Mouse (Mus musculus): ENCODE measurements around the gene Wipf3. TPM values are rescaled to one million over a fixed set of nuclear protein-coding genes. Genes with fewer than 3 reads are reported as not detected.

The Wipf3 gene
- polyA plus RNA-seq, 1 experiment from 2014 or later: 2.5 TPM

DNA sequence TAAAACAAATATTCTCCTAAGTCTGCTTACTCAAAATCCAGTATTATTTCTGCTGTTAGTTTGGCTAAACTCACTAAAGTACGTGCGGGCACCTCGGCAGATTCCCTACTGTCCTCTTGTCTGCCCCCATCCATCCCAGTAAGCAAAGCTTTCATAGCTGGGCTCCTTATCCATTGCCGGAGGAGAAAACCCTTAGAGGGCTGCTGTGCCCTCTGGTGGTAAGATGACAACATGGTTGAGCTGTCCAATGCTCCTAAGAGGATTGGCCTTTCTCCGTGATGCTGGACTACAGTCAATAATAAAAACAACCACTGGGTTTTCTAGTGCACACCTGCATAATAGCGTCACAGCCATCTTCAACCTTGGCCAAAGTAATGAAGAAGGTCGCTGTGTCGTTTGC is 77.6 kb downstream of the Wipf3 start:
- Histone ChIP-seq H3K36me3 (ENCODE audit: control insufficient read depth, insufficient read depth, low read length) (0 out of 2 replicates have a peak, but pooled peaks cover 4% of the 10 kb centered on the region), H3K4me3 (ENCODE audit: low read length) (no peak overlapping the region), H3K27me3 (replicated peaks; ENCODE audit: control insufficient read depth, insufficient read depth, low read length) (no peaks in the 10 kb centered on the region), H3K9ac (ENCODE audit: low read depth, low read length) (no peak overlapping the region), H3K4me1 (ENCODE audit: control insufficient read depth, insufficient read depth, low read depth, low read length) (peaks cover 13% of the 10 kb centered on the region), H3K27ac (ENCODE audit: low read depth, low read length) (no peak overlapping the region), H3K9me3 (ENCODE audit: control insufficient read depth, low read length) (no peaks in the 10 kb centered on the region), H3K4me2 (ENCODE audit: low read length) (no peak overlapping the region)
- whole genome bisulfite sequencing: 37% methylated on average over 8 of the region's 8 CpGs
- no peak for ATAC-seq

DNA sequence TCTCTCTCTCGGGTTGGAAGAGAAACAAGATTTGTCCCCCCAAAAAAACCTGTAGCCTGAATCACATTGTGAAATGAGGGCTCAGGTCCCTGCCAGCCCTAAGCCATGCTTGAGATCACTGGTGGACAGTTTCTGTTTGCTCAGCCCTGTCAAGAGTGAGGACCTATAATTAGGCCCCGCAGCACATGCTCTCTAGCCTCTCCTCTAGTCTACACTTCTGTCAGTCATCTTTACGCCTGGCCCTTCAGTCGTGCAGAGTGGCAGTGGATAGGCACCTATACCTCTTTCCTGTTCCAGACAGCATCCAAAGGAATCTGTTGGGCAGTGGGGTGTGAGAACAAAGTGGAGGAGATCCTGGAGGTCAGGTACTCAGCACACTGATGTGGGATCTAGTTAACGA is 78.4 kb downstream of the Wipf3 start:
- ATAC-seq: peak; percentile 12
- Histone ChIP-seq H3K4me3 (ENCODE audit: low read length) (no peak overlapping the region), H3K4me1 (ENCODE audit: control insufficient read depth, insufficient read depth, low read depth, low read length) (peaks cover 13% of the 10 kb centered on the region), H3K4me2 (ENCODE audit: low read length) (no peak overlapping the region), H3K9ac (ENCODE audit: low read depth, low read length) (0 out of 2 replicates have a peak overlapping the region, but pooled peaks have one; percentile 15), H3K9me3 (ENCODE audit: control insufficient read depth, low read length) (no peaks in the 10 kb centered on the region), H3K36me3 (ENCODE audit: control insufficient read depth, insufficient read depth, low read length) (0 out of 2 replicates have a peak, but pooled peaks cover 4% of the 10 kb centered on the region), H3K27me3 (replicated peaks; ENCODE audit: control insufficient read depth, insufficient read depth, low read length) (no peaks in the 10 kb centered on the region), H3K27ac (ENCODE audit: low read depth, low read length) (peak overlapping the region; percentile 66)
- 58% methylated on average over 5 of the region's 5 CpGs for WGBS

DNA sequence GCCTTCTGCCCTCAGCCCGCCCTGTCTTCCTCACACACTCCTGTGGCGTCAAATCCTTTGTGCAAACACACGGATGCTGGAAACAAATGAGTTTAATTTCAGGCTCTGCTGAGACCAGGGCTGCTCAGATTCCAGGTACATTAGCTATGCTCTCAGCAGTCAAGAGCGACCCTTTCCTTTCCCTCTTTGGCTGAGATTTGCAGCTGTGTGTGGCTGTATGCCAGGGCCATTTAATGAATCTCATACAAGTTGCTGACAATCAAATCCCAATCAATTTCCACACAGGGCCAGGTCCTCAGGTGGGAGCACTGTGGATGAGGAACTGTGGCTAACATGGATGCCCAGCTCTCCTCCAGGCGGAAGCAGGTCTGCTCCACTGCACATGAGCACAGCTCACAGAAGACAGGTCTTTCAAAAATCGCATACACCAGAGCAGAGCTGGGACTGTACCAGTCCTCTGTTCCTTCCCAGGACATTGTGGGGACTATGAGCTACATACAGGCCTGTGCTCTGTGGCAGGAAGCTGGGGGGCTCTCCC is 78.9 kb downstream of the Wipf3 start:
- whole genome bisulfite sequencing: 20% methylated on average over 6 of the region's 6 CpGs
- peaks cover 13% of the 10 kb centered on the region for H3K4me1 ChIP-seq (ENCODE audit: control insufficient read depth, insufficient read depth, low read depth, low read length)

DNA sequence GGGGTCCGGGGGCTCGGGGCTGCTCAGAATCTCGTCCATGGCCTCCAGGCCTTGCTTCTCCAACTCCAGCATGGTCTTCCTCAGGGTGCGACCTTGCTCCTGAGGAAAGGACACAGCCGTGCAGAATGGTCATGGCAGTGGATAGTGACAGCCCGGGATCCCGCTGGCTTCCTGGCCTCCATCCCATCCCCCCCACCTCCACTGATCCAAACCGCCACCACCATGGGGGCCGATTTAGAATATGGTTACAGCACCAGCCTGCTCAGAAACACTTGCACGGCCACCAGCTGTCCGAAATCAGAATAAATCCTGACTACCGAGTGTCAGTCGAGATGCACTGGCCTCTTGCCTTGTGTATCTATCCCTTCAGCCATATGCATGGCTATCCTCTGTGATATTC is 79.9 kb downstream of the Wipf3 start:
- no peak overlapping the region for H3K4me2 ChIP-seq (ENCODE audit: low read length)
- WGBS: 83% methylated on average over 13 of the region's 13 CpGs
- H3K27me3 ChIP-seq (replicated peaks; ENCODE audit: control insufficient read depth, insufficient read depth, low read length): no peaks in the 10 kb centered on the region
- H3K9ac ChIP-seq (ENCODE audit: low read depth, low read length): no peak overlapping the region
- H3K4me1 ChIP-seq (ENCODE audit: control insufficient read depth, insufficient read depth, low read depth, low read length): peaks cover 13% of the 10 kb centered on the region
- no peak overlapping the region for H3K4me3 ChIP-seq (ENCODE audit: low read length)
- no peak overlapping the region for H3K27ac ChIP-seq (ENCODE audit: low read depth, low read length)
- peak; percentile 5; the same call in 1 of the 2 replicates for ATAC-seq
- H3K36me3 ChIP-seq (ENCODE audit: control insufficient read depth, insufficient read depth, low read length): peaks cover 4% of the 10 kb centered on the region; the same call in 1 of the 2 replicates
- H3K9me3 ChIP-seq (ENCODE audit: control insufficient read depth, low read length): no peaks in the 10 kb centered on the region

More for the DNA sequence above, 78.9 kb downstream of the Wipf3 start:
- peak; percentile 72 for ATAC-seq
- 0 out of 2 replicates have a peak, but pooled peaks cover 4% of the 10 kb centered on the region for H3K36me3 ChIP-seq (ENCODE audit: control insufficient read depth, insufficient read depth, low read length)
- H3K27me3 ChIP-seq (replicated peaks; ENCODE audit: control insufficient read depth, insufficient read depth, low read length): no peaks in the 10 kb centered on the region
- no peaks in the 10 kb centered on the region for H3K9me3 ChIP-seq (ENCODE audit: control insufficient read depth, low read length)
- H3K4me2 ChIP-seq (ENCODE audit: low read length): no peak overlapping the region
- H3K9ac ChIP-seq (ENCODE audit: low read depth, low read length): peak overlapping the region; percentile 15; the same call in 1 of the 2 replicates
- no peak overlapping the region for H3K4me3 ChIP-seq (ENCODE audit: low read length)
- H3K27ac ChIP-seq (ENCODE audit: low read depth, low read length): peak overlapping the region; percentile 66

DNA sequence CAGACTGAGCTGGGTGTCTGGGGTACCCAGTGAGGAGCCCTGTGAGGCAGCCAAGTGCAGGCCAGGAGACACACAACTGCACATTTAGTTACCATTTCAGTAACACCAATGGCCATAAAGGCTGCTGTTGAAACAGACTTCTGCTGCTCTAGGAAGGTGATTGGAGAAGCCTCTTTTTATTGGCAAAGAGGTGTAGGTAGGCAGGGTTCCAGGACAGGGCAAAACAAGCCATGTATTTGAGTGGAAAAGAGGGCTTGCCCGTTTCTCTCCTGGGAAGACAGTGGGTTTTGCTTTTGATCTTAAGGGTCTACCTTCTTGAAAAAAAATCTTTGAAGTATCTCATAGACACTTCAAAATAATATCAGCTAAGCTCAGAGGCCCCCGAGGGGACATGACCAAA is 82.9 kb downstream of the Wipf3 start:
- Histone ChIP-seq H3K27me3 (replicated peaks; ENCODE audit: control insufficient read depth, insufficient read depth, low read length) (no peaks in the 10 kb centered on the region), H3K4me1 (ENCODE audit: control insufficient read depth, insufficient read depth, low read depth, low read length) (peaks cover 12% of the 10 kb centered on the region), H3K9me3 (ENCODE audit: control insufficient read depth, low read length) (no peaks in the 10 kb centered on the region), H3K4me2 (ENCODE audit: low read length) (no peak overlapping the region), H3K4me3 (ENCODE audit: low read length) (no peak overlapping the region), H3K36me3 (ENCODE audit: control insufficient read depth, insufficient read depth, low read length) (peaks cover 7% of the 10 kb centered on the region; the same call in 1 of the 2 replicates), H3K9ac (ENCODE audit: low read depth, low read length) (no peak overlapping the region), H3K27ac (ENCODE audit: low read depth, low read length) (no peak overlapping the region)
- no peak for ATAC-seq
- 87% methylated on average over 2 of the region's 2 CpGs for WGBS

DNA sequence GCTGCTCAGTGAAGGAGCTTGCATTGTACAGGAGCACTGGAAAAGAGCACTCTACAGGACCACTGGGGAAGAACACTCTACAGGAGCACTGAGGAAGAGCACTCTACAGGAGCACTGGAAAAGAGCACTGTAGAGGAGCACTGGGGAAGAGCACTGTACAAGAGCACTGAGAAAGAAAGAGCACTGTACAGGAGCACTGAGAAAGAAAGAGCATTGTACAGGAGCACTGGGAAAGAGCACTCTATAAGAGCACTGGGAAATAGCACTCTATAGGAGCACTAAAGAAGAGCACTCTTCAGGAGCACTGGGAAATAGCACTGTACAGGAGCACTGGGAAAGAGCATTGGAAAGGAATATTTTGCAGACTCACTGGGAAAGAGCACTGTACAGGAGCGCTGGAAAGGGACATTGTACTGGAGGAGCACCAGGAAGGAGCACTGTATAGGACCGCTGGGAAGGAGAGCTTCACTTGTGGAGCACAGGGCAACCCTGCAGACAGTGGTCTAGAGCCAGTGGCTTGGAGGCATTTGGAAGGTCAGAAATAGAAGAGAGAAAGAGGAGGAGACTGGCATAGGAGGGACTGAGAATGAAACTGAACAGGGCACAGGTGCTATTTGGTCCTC is 87.2 kb downstream of the Wipf3 start:
- Histone ChIP-seq H3K4me1 (ENCODE audit: control insufficient read depth, insufficient read depth, low read depth, low read length) (no peaks in the 10 kb centered on the region), H3K4me2 (ENCODE audit: low read length) (no peak overlapping the region), H3K27me3 (replicated peaks; ENCODE audit: control insufficient read depth, insufficient read depth, low read length) (no peaks in the 10 kb centered on the region), H3K4me3 (ENCODE audit: low read length) (no peak overlapping the region), H3K27ac (ENCODE audit: low read depth, low read length) (no peak overlapping the region), H3K9ac (ENCODE audit: low read depth, low read length) (no peak overlapping the region), H3K9me3 (ENCODE audit: control insufficient read depth, low read length) (no peaks in the 10 kb centered on the region), H3K36me3 (ENCODE audit: control insufficient read depth, insufficient read depth, low read length) (peaks cover 20% of the 10 kb centered on the region)
- 95% methylated on average over 2 of the region's 2 CpGs for WGBS
- ATAC-seq: peak; percentile 31

DNA sequence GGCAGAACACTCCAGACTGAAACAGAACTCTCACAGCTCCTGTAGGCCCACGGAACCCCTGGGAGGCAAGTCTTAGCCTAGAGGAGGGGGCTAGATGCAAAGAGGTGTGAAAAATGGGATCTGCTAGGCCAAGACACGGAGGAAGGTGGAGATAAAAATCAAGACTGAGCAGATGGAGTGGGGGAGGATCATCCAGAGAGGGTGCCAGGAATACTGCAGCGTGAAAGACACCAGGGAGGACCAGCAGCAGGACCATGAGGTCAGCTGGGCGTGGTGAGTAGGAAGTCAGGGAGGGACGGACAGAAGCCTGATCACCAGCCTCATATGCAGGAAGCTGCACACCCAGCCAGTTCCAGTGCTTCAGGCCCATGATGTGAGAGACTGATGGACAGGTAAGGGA is 89.4 kb downstream of the Wipf3 start:
- Histone ChIP-seq H3K27me3 (replicated peaks; ENCODE audit: control insufficient read depth, insufficient read depth, low read length) (no peaks in the 10 kb centered on the region), H3K36me3 (ENCODE audit: control insufficient read depth, insufficient read depth, low read length) (peaks cover 30% of the 10 kb centered on the region), H3K9me3 (ENCODE audit: control insufficient read depth, low read length) (no peaks in the 10 kb centered on the region), H3K27ac (ENCODE audit: low read depth, low read length) (no peak overlapping the region), H3K4me1 (ENCODE audit: control insufficient read depth, insufficient read depth, low read depth, low read length) (no peaks in the 10 kb centered on the region), H3K4me2 (ENCODE audit: low read length) (no peak overlapping the region), H3K9ac (ENCODE audit: low read depth, low read length) (no peak overlapping the region), H3K4me3 (ENCODE audit: low read length) (no peak overlapping the region)
- WGBS: 71% methylated on average over 5 of the region's 5 CpGs
- peak; percentile 31 for ATAC-seq

DNA sequence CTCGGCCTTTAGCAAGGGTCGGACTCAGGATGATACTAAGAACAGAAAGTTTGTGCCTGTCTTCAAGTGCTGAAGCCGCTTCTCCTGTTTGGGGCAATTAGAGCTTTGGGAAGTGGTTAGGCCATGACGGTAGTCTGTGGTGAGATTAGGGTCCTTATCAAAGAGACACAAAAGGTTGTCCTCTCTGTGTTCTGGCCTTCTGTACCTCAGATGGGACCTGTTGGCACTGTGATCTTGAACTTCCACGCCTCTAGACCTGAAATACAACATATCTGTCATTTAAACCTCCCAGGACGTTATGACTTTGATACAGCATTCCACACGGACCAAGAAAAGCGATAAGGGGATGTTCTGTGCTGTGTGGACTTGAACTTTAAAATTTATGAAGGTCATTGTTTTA is 99.3 kb downstream of the Wipf3 start:
- peaks cover 13% of the 10 kb centered on the region for H3K36me3 ChIP-seq (ENCODE audit: control insufficient read depth, insufficient read depth, low read length)
- ATAC-seq: no peak
- H3K27me3 ChIP-seq (replicated peaks; ENCODE audit: control insufficient read depth, insufficient read depth, low read length): no peaks in the 10 kb centered on the region
- H3K9me3 ChIP-seq (ENCODE audit: control insufficient read depth, low read length): no peaks in the 10 kb centered on the region
- no peak overlapping the region for H3K9ac ChIP-seq (ENCODE audit: low read depth, low read length)
- WGBS: 97% methylated on average over 8 of the region's 8 CpGs
- H3K4me2 ChIP-seq (ENCODE audit: low read length): no peak overlapping the region
- peaks cover 6% of the 10 kb centered on the region for H3K4me1 ChIP-seq (ENCODE audit: control insufficient read depth, insufficient read depth, low read depth, low read length)
- no peak overlapping the region for H3K27ac ChIP-seq (ENCODE audit: low read depth, low read length)
- no peak overlapping the region for H3K4me3 ChIP-seq (ENCODE audit: low read length)

DNA sequence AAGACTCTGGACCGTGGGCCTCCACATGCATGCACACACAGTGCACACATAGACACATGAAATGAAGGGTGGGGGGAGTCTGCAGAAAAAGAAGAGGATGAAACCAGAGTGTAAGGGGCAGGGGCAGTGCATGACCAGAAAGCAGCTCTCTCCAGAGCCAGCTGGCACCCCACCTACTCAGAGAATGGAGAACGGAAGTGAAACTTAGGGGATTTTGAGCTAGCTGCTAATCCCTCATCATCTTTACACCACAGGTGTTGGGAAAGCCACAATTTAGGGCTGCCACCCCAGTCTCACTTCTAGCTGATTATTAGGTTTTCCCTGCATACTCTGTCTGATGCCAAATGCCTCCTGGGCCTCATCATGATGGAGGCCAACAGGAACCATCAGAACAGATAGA is 100.8 kb downstream of the Wipf3 start:
- no peak for ATAC-seq
- 89% methylated on average over 2 of the region's 2 CpGs for WGBS

More for the DNA sequence above, 100.8 kb downstream of the Wipf3 start:
- peaks cover 6% of the 10 kb centered on the region for H3K4me1 ChIP-seq (ENCODE audit: control insufficient read depth, insufficient read depth, low read depth, low read length)
- no peaks in the 10 kb centered on the region for H3K27me3 ChIP-seq (replicated peaks; ENCODE audit: control insufficient read depth, insufficient read depth, low read length)
- peaks cover 7% of the 10 kb centered on the region for H3K36me3 ChIP-seq (ENCODE audit: control insufficient read depth, insufficient read depth, low read length)
- H3K9me3 ChIP-seq (ENCODE audit: control insufficient read depth, low read length): no peaks in the 10 kb centered on the region
- no peak overlapping the region for H3K9ac ChIP-seq (ENCODE audit: low read depth, low read length)
- no peak overlapping the region for H3K27ac ChIP-seq (ENCODE audit: low read depth, low read length)
- H3K4me2 ChIP-seq (ENCODE audit: low read length): no peak overlapping the region
- no peak overlapping the region for H3K4me3 ChIP-seq (ENCODE audit: low read length)
